Mouse (Mus musculus) heart, adult 8-10 months (tissue): ENCODE results near the gene Adh6b. TPM values are rescaled to one million over a fixed set of nuclear protein-coding genes. Genes with fewer than 3 reads are reported as not detected.
"Not testable (repeated sequence)": the region's sequence is repeated elsewhere in the genome, so short reads cannot be mapped to it uniquely, and the experiment has no call there.

Experiments
- DNase-seq: peaks from one replicate; pipeline ENCODE4 v3.0.0; 2022; ENCODE audit warnings: low spot score
- total RNA-seq, 4 experiments: library from RNA; stranded (reverse); gene quantifications; 2 replicates each; pipeline ENCODE4 v1.2.4; 2022

Gene Adh6b
- total RNA-seq, 4 experiments from 2014 or later = 1.2 to 2.7 (median 1.6) TPM

DNA sequence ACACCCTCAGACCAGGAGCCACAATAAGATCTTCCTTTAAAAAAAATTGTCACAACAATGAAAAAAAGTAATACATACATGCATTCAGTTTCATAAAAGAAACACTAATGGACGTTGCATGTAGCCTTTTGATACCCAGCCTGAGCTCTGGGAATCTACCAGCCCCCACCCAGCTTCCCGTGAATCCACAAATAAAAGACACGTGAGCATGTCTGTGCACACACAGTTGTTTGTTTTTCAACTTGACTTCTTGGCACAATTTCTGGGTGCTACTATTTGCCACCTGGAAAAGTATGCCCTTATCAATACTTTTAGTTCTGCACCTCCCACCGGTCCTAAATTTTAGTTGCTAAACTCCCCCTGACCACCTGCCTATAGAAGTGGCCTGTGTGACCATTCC is 19.1 kb downstream of the Adh6b start:
- DNase-seq = no peak

DNA sequence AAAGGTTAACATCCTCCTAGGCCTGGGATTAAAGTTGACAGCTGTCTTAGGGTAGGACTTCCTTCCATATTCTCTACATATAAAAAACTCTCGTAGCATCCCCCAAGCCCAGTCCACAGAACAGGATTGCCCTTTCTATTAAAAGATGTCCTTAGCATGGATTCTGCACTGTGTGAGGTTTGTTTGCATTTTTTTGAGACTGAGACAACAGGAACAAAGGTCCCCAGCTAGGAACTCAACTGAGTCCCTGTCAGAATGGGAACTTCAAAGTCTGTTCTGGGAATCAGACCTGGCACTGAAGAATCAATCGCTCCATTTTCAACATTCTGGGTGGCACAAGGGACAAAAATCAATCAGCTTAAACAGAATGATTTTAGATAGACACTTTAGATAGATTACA is 21.3 kb downstream of the Adh6b start:
- DNase-seq = no peak

DNA sequence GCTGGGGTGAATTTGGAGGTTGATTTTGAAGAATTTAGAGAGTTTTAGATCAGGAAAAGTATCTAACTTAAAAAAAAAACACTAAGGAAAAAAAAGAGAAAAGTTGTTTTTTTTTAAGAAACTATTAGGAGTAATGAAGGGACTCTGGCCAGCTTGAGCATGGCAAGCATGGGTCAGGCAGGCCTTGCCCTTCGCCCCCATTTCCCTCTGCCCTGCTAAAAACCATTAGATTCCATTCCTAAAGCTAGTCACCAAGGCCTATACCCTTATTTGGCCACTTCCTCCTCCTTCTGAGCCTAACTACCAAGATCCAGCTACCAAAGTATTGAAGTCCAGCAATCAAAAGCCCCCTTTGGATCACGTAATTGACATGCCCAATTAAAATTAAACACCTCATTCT is 24.6 kb downstream of the Adh6b start:
- DNase-seq = no peak

DNA sequence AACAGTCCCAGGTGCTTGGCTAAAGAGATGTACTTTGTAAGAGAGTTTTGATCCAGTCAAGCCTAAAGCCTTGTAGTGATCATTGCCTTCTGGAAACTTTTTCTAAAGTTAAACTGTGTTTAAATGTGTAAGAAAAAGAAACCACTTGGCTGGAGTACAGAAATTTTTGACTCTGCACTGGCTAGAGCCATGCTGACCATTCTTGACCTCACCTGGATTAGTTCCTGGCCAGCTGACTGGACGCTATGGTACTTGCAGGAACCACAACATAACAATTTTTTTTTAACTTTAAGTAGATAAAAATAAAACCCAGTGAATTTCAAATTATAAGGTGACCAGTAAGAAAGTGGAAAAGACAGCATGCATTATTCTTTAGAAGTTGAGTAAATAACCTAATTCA is 28.0 kb downstream of the Adh6b start:
- no peak for DNase-seq

DNA sequence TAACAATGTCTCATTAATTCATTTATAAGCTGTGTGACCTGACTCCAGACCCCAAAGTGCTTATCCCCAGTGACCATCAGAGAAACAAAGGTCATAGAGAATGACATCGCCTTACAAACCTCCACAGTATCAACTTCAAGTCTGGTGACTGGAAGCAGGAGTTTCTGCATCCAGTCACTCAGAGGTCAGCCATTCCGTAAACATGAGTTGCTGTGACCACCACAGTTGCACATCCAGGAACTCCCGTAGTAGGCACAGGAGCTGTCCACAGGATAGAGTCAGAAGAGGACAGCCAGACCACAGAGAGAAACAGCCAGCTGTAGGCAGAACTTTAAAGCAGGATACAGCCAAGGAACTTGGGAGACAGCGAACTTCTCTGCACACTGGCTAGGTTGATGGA is 28.7 kb downstream of the Adh6b start:
- not testable (repeated sequence) for DNase-seq

DNA sequence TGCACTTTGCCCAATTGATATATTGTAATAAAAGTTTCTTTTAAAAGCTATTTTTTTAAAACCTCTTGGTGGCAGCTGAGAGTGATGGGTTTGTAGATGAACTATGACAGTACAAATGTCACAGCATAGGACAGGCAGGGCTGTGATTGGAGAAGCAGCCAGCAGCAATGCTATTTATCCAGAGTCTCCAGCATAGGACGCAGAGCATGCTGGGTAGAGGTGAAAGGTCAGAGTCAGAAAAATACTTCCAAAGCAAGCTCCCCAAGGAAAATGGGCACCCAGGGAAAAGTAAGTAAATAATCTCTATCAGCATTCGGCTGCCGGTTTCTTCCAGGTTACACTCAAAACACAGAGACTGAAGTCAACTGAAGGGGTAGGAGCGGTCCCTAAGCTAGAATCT is 32.3 kb downstream of the Adh6b start:
- DNase-seq = no peak

DNA sequence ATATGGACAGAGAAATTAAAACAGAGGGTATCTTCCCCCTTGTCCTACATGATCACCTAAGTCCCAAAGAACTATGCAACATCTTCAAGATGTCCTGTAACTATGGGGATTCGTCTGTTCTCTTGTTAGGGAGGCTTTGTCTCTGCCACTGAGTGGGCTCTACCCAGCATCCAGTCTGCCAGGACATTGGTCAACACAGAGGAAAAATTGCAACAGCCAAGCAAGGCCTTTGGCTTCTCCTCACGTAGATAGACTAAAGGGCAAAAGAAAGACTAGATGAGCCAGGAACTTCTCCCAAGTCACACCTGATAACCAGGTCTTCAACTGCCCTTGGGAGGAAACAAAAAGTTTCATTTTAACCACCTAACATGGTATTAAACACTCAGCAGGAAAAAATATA is 33.6 kb downstream of the Adh6b start:
- DNase-seq = no peak

DNA sequence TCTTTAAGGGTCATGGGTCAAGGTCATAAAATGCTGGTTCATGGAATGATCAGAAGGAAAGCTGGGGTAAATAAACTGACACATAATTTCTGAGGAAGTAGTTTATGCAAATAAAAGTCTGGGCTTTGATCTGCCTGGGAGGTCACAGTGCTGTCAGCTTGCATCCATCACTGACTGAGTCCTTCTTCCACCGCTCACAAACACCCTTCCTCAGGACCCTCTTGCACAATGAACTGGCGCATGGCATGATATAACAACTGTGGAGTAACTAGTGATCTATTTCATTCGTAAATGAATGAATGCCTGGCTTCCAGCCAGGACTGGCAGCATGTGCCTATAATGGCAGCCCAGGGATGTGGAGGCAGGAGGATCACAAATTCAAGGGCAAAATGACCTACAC is 39.6 kb downstream of the Adh6b start:
- no peak for DNase-seq

DNA sequence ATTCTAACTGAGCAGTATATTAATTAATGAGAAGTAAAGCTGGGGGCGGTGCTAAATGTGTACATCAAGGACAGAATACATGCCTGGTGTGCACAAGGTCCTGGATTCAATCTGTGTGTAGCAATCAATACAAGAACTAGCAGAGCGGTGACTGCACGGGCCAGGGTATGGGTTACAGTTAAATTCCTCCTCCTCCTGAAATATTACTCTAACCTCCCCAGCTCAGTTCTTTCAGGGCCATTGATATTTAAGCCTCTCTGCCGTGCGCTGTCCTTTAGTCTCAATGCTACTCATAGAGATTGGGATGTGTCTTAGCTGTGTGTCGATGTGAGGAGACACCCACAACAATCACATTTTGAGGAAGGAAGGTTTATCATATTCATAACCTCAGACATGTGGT is 45.6 kb downstream of the Adh6b start:
- no peak for DNase-seq

DNA sequence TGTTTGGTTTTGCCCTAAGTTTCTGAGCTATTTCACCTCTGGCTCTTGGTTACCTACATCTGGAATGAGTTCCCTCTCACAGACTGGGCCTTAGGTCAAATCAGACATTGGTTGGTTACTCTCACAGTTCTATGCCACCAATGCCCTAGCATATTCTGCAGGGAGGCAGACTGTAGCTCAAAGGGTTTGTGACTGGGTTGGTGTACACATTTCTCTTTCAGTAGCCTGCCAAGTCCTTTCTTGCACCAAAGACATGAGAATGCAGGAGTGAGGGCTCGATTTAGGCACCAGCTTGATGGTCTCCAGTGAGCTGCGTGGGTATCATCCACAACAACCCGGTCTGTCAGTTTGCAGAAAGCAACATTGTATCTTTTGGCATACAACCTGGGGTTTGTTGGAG is 63.3 kb downstream of the Adh6b start:
- no peak for DNase-seq

DNA sequence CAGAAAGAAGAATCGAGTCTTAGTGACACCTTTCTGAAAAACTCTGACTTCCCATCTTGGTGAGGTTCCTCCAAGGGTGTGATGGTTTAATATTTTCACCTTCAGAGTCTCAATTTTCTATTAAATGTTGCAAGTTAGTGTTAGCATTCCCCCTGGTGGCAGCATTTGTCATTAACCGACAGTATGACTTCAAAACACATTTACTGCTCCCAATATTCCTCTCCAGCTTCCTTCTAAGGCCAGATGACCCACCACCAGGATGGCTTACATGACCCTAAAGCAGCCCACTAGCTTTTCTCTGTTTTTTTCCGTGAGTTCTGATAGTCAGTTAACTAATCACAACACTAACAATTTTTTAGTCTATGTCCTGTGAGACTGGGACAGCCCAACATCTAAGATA is 63.8 kb downstream of the Adh6b start:
- DNase-seq = peak; percentile 48

DNA sequence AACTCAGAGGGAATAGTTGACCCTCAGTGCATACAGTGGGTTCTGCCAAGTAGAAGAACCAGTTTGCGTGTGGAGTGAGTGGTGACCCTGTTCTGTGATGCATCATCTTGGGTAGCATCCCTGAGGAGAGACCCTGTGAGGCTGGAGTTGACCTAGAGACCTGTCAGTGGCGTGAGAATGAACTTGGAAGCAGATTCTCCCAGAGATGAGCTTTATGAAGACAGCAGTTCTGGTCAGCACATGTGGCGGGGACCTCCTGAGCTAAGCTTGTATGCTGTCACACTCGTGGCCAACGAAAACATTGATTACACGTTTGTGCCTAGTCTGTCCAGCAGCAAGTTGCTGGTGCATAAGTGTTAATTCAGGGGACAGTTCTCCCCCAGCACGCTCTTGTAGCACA is 64.3 kb downstream of the Adh6b start:
- no peak for DNase-seq

DNA sequence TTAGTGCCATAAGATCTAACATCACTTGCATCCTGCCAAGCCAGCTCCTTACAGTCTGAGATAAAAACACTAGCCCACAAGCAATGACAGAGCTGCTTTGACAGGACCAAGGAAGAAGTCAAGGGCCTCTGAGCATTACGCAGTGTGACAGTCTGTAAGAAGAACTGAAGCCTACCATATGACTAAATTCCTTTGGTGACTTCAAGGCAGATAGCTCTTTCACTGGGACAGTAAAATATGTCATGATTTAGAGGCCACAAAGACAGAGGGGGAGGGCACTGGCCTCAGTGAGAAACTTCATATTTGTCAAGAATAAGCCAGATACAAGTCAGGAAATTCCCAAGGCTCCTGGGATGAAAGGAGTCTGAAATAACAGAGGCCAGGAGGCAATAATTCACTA is 66.3 kb downstream of the Adh6b start:
- no peak for DNase-seq

Other genes starting within 250 kb of the Adh6b start
- gene Trmt10a, start 198.3 kb upstream of the Adh6b start, total RNA-seq = 1 to 10 TPM; 1.1 to 1.9 (median 1.6) TPM
- gene Mttp, start 196.8 kb upstream of the Adh6b start, total RNA-seq = 1 to 10 TPM; 6.6 to 8.4 (median 7.4) TPM
- gene 4930579F01Rik, start 147.9 kb upstream of the Adh6b start, total RNA-seq = not detected
- under 1 TPM; 0.11 to 0.81 (median 0.47) TPM for gene Adh7, start 124.0 kb upstream of the Adh6b start, total RNA-seq
- gene Adh1, start 80.8 kb upstream of the Adh6b start, total RNA-seq = 10 to 100 TPM; 26.8 to 55.8 (median 33.1) TPM
- gene Adh6a, start 28.5 kb upstream of the Adh6b start, total RNA-seq = not detected
- gene Adh4, start 73.7 kb downstream of the Adh6b start, total RNA-seq = not detected
- 10 to 100 TPM; 79.6 to 88.4 (median 83.5) TPM for gene Adh5, start 101.3 kb downstream of the Adh6b start, total RNA-seq
- 10 to 100 TPM; 38.3 to 41.3 (median 40.2) TPM for gene Metap1, start 147.7 kb downstream of the Adh6b start, total RNA-seq
- gene Eif4e, start 184.4 kb downstream of the Adh6b start, total RNA-seq = 100 to 1,000 TPM; 177 to 243 (median 205) TPM